Mouse (Mus musculus): ENCODE results near the gene Enthd1.

Gene Enthd1

GRCm38 (mm10) chr15:80574211-80575040, 9.5 kb upstream of the Enthd1 start:
- no peak for DNase-seq (ENCODE audit: low spot score)

- no peak for DNase-seq (ENCODE audit: low spot score)
Observed at GRCm38 (mm10) chr15:80572811-80573520, 8.0 kb upstream of the Enthd1 start.

- DNase-seq (ENCODE audit: low spot score) = no peak
Observed at GRCm38 (mm10) chr15:80572291-80572690, 7.3 kb upstream of the Enthd1 start, which contains the start of gene Grap2. TSS of gene Grap2 (plus strand) at chr15:80572594.

GRCm38 (mm10) chr15:80571611-80572010, 6.7 kb upstream of the Enthd1 start:
- DNase-seq (ENCODE audit: low spot score) = no peak

- no peak for DNase-seq (ENCODE audit: low spot score)
Observed at GRCm38 (mm10) chr15:80570226-80570625, 5.3 kb upstream of the Enthd1 start.

GRCm38 (mm10) chr15:80569205-80569604, 4.2 kb upstream of the Enthd1 start:
- no peak for DNase-seq (ENCODE audit: low spot score)

GRCm38 (mm10) chr15:80567731-80568130, 2.8 kb upstream of the Enthd1 start:
- no peak for DNase-seq (ENCODE audit: low spot score)

- no peak for DNase-seq (ENCODE audit: low spot score)
Observed at GRCm38 (mm10) chr15:80567139-80567538, 2.2 kb upstream of the Enthd1 start.

GRCm38 (mm10) chr15:80566696-80567095, 1.7 kb upstream of the Enthd1 start:
- no peak for DNase-seq (ENCODE audit: low spot score)

- DNase-seq (ENCODE audit: low spot score) = no peak
Observed at GRCm38 (mm10) chr15:80563634-80564208, 1.2 kb downstream of the Enthd1 start.

- no peak for DNase-seq (ENCODE audit: low spot score)
Observed at GRCm38 (mm10) chr15:80562446-80562845, 2.5 kb downstream of the Enthd1 start.

- DNase-seq (ENCODE audit: low spot score) = peak; percentile 14
Observed at GRCm38 (mm10) chr15:80560646-80561580, 4.0 kb downstream of the Enthd1 start.

- no peak for DNase-seq (ENCODE audit: low spot score)
Observed at GRCm38 (mm10) chr15:80559978-80560377, 5.0 kb downstream of the Enthd1 start.

GRCm38 (mm10) chr15:80559534-80559933, 5.4 kb downstream of the Enthd1 start:
- DNase-seq (ENCODE audit: low spot score) = no peak

- DNase-seq (ENCODE audit: low spot score) = no peak
Observed at GRCm38 (mm10) chr15:80557745-80558144, 7.2 kb downstream of the Enthd1 start.

- no peak for DNase-seq (ENCODE audit: low spot score)
Observed at GRCm38 (mm10) chr15:80556021-80556420, 8.9 kb downstream of the Enthd1 start.

- DNase-seq (ENCODE audit: low spot score) = no peak
Observed at GRCm38 (mm10) chr15:80554860-80555822, 9.8 kb downstream of the Enthd1 start.

- no peak for DNase-seq (ENCODE audit: low spot score)
Observed at GRCm38 (mm10) chr15:80545430-80545829, 19.5 kb downstream of the Enthd1 start.

- no peak for DNase-seq (ENCODE audit: low spot score)
Observed at GRCm38 (mm10) chr15:80544115-80544514, 20.8 kb downstream of the Enthd1 start.

GRCm38 (mm10) chr15:80538671-80539340, 26.1 kb downstream of the Enthd1 start:
- DNase-seq (ENCODE audit: low spot score) = no peak

Data from urinary bladder, postnatal 25 days (tissue).